Mouse (Mus musculus): Measurements from ENCODE around the gene Mapt. TPM values are rescaled to one million over a fixed set of nuclear protein-coding genes. Genes with fewer than 3 reads are reported as not detected.
A peak's percentile ranks its signal among the peaks of the same experiment; 100 is the strongest.
"Not testable (repeated sequence)": the region's sequence is repeated elsewhere in the genome, so short reads cannot be mapped to it uniquely, and the experiment has no call there.

Gene Mapt
- polyA plus RNA-seq, 1 experiment: 0.76 TPM

GRCm38 (mm10) chr11:104206573-104206972, 24.6 kb upstream of the Mapt start:
- H3K27me3 ChIP-seq (replicated peaks): peaks cover 25% of the 10 kb centered on the region
- H3K4me1 ChIP-seq: peaks cover 15% of the 10 kb centered on the region
- H3K4me3 ChIP-seq (replicated peaks): no peak overlapping the region
- no peak for TF ChIP-seq GATA1 (IDR thresholded peaks at IDR 0.05; ENCODE audit: borderline replicate concordance, low read length)
- no peak for TF ChIP-seq FLI1 (IDR thresholded peaks at IDR 0.05; ENCODE audit: low read length)
- peaks cover 44% of the 10 kb centered on the region for H3K9me3 ChIP-seq
- no peaks in the 10 kb centered on the region for H3K36me3 ChIP-seq (replicated peaks; ENCODE audit: low read length)

GRCm38 (mm10) chr11:104209041-104209440, 22.1 kb upstream of the Mapt start:
- peaks cover 38% of the 10 kb centered on the region for H3K9me3 ChIP-seq
- TF ChIP-seq GATA1 (IDR thresholded peaks at IDR 0.05; ENCODE audit: borderline replicate concordance, low read length) (no peak), FLI1 (IDR thresholded peaks at IDR 0.05; ENCODE audit: low read length) (no peak)
- H3K27me3 ChIP-seq (replicated peaks): peaks cover 34% of the 10 kb centered on the region
- H3K4me1 ChIP-seq: peaks cover 10% of the 10 kb centered on the region
- no peaks in the 10 kb centered on the region for H3K36me3 ChIP-seq (replicated peaks; ENCODE audit: low read length)
- no peak overlapping the region for H3K4me3 ChIP-seq (replicated peaks)

DNA sequence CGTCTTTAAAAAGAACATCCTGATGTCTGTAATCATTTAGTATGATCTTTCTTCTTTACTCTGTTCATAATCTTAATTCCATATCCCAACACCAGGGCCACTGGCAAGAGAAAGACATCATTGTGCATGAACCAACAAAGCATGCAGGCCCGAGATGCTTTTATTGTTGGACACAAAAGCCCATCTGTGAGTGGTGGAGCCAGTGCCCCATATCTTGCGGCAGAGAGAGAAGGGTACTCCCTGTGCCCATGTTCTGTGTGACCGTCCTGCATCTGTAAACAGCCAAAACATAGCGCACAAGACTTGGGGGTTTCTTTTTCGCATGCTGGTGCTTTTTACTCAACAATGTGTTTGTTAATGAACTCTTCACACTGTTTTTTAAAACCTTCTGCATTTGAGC, 19.9 kb upstream of the Mapt start:
- Histone ChIP-seq H3K4me3 (replicated peaks) (no peak overlapping the region), H3K36me3 (replicated peaks; ENCODE audit: low read length) (no peaks in the 10 kb centered on the region), H3K4me1 (peaks cover 8% of the 10 kb centered on the region), H3K27me3 (replicated peaks) (peaks cover 35% of the 10 kb centered on the region), H3K9me3 (peaks cover 27% of the 10 kb centered on the region)
- TF ChIP-seq FLI1 (IDR thresholded peaks at IDR 0.05; ENCODE audit: low read length) (no peak), GATA1 (IDR thresholded peaks at IDR 0.05; ENCODE audit: borderline replicate concordance, low read length) (no peak)

- not testable (repeated sequence) for H3K36me3 ChIP-seq (replicated peaks; ENCODE audit: low read length); H3K4me3 ChIP-seq (replicated peaks); H3K4me1 ChIP-seq
- peaks cover 35% of the 10 kb centered on the region for H3K27me3 ChIP-seq (replicated peaks)
- peaks cover 17% of the 10 kb centered on the region for H3K9me3 ChIP-seq
Measured at GRCm38 (mm10) chr11:104214128-104214527, 17.1 kb upstream of the Mapt start.

GRCm38 (mm10) chr11:104218075-104218474, 13.1 kb upstream of the Mapt start:
- peaks cover 13% of the 10 kb centered on the region for H3K9me3 ChIP-seq
- peaks cover 27% of the 10 kb centered on the region for H3K27me3 ChIP-seq (replicated peaks)
- H3K36me3 ChIP-seq (replicated peaks; ENCODE audit: low read length): no peaks in the 10 kb centered on the region
- TF ChIP-seq GATA1 (IDR thresholded peaks at IDR 0.05; ENCODE audit: borderline replicate concordance, low read length) (no peak), FLI1 (IDR thresholded peaks at IDR 0.05; ENCODE audit: low read length) (no peak)
- no peak overlapping the region for H3K4me3 ChIP-seq (replicated peaks)
- H3K4me1 ChIP-seq: peaks cover 8% of the 10 kb centered on the region

DNA sequence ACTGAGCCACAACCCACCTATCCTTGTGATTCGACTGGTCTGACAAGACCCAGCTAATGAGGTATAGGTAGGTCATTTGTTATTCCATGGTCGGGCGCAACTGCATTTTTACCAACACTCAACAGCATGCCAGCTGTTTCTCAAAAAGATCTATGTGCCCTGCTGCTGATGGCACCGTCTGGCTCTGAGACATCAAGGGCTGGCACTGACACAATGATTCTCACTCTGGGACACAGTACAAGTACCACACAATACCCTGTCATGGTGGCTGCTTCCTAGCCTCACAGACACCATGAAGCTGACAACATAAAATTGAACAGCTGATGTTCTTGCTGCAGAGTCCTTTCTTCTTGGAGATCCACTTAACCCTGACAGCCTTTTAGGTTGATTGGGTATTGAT, 10.9 kb upstream of the Mapt start:
- no peak for TF ChIP-seq FLI1 (IDR thresholded peaks at IDR 0.05; ENCODE audit: low read length)
- no peak overlapping the region for H3K4me3 ChIP-seq (replicated peaks)
- H3K27me3 ChIP-seq (replicated peaks): peaks cover 36% of the 10 kb centered on the region
- no peaks in the 10 kb centered on the region for H3K36me3 ChIP-seq (replicated peaks; ENCODE audit: low read length)
- H3K4me1 ChIP-seq: peaks cover 12% of the 10 kb centered on the region
- peaks cover 13% of the 10 kb centered on the region for H3K9me3 ChIP-seq

- Histone ChIP-seq H3K4me3 (replicated peaks) (no peak overlapping the region), H3K27me3 (replicated peaks) (peaks cover 38% of the 10 kb centered on the region), H3K36me3 (replicated peaks; ENCODE audit: low read length) (no peaks in the 10 kb centered on the region), H3K4me1 (peaks cover 12% of the 10 kb centered on the region), H3K9me3 (peaks cover 13% of the 10 kb centered on the region)
- TF ChIP-seq GATA1 (IDR thresholded peaks at IDR 0.05; ENCODE audit: borderline replicate concordance, low read length): no peak
- no peak for TF ChIP-seq FLI1 (IDR thresholded peaks at IDR 0.05; ENCODE audit: low read length)
Measured at GRCm38 (mm10) chr11:104221751-104222150, 9.4 kb upstream of the Mapt start.

- Histone ChIP-seq H3K4me3 (replicated peaks) (no peak overlapping the region), H3K36me3 (replicated peaks; ENCODE audit: low read length) (no peaks in the 10 kb centered on the region), H3K9me3 (peaks cover 13% of the 10 kb centered on the region), H3K4me1 (peaks cover 12% of the 10 kb centered on the region), H3K27me3 (replicated peaks) (peaks cover 43% of the 10 kb centered on the region)
- TF ChIP-seq FLI1 (IDR thresholded peaks at IDR 0.05; ENCODE audit: low read length): no peak
- no peak for TF ChIP-seq GATA1 (IDR thresholded peaks at IDR 0.05; ENCODE audit: borderline replicate concordance, low read length)
Measured at GRCm38 (mm10) chr11:104223301-104223700, 7.9 kb upstream of the Mapt start.

DNA sequence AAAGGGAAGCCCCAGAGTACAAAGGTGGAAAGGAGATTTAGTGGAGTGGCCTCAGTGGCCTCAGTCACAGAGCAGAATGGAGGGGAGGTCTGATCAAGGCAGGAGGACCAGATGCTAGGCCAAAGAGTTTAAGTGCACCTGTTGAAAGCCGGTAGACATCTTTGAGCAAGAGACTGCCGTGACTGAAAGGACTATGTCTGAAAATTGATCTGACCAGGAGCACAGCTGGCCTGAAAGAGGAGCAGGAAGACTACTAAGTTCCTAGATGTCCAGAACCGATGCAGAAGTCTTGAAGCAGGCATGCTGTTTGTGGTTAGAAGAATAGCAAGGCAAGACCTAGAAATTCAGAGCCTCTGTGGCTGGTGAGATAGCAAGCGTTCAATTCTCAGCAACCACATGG, 1.8 kb upstream of the Mapt start:
- H3K4me3 ChIP-seq (replicated peaks): no peak overlapping the region
- peaks cover 77% of the 10 kb centered on the region for H3K27me3 ChIP-seq (replicated peaks)
- H3K36me3 ChIP-seq (replicated peaks; ENCODE audit: low read length): no peaks in the 10 kb centered on the region
- H3K4me1 ChIP-seq: peaks cover 41% of the 10 kb centered on the region
- H3K9me3 ChIP-seq: peaks cover 5% of the 10 kb centered on the region
- TF ChIP-seq FLI1 (IDR thresholded peaks at IDR 0.05; ENCODE audit: low read length) (no peak), GATA1 (IDR thresholded peaks at IDR 0.05; ENCODE audit: borderline replicate concordance, low read length) (no peak)

GRCm38 (mm10) chr11:104230066-104230778, 968 bp upstream of the Mapt start:
- H3K9me3 ChIP-seq: no peaks in the 10 kb centered on the region
- H3K4me1 ChIP-seq: peaks cover 41% of the 10 kb centered on the region
- H3K27me3 ChIP-seq (replicated peaks): peaks cover 82% of the 10 kb centered on the region
- H3K4me3 ChIP-seq (replicated peaks): peak overlapping the region; percentile 92
- no peaks in the 10 kb centered on the region for H3K36me3 ChIP-seq (replicated peaks; ENCODE audit: low read length)
- no peak for TF ChIP-seq FLI1 (IDR thresholded peaks at IDR 0.05; ENCODE audit: low read length)
- no peak for TF ChIP-seq GATA1 (IDR thresholded peaks at IDR 0.05; ENCODE audit: borderline replicate concordance, low read length)
